Mouse (Mus musculus): ENCODE measurements around the gene Fads1. TPM values are rescaled to one million over a fixed set of nuclear protein-coding genes. Genes with fewer than 3 reads are reported as not detected.
A peak's percentile ranks its signal among the peaks of the same experiment; 100 is the strongest.

Fads1 gene
- polyA plus RNA-seq, 1 experiment from 2014 or later, result 125 TPM

- Histone ChIP-seq H3K27ac (replicated peaks; ENCODE audit: low read depth, low read length) (no peak overlapping the region), H3K9ac (replicated peaks; ENCODE audit: low read length) (no peak overlapping the region), H3K4me3 (ENCODE audit: low read depth, low read length) (no peak overlapping the region), H3K4me1 (ENCODE audit: control insufficient read depth, insufficient read depth, low read length) (peaks cover 2% of the 10 kb centered on the region; the same call in 1 of the 2 replicates), H3K4me2 (ENCODE audit: low read depth, low read length) (no peak overlapping the region), H3K36me3 (replicated peaks; ENCODE audit: control insufficient read depth, insufficient read depth, low read depth, low read length) (no peaks in the 10 kb centered on the region; the same call in none of the 2 replicates), H3K9me3 (replicated peaks; ENCODE audit: control insufficient read depth, low read length) (no peaks in the 10 kb centered on the region), H3K27me3 (ENCODE audit: control insufficient read depth, insufficient read depth, low read length) (no peaks in the 10 kb centered on the region)
- WGBS, result 93% methylated on average over 7 of the region's 7 CpGs
- ATAC-seq (replicated peaks; ENCODE audit: insufficient number of reproducible peaks, low FRiP score, low TSS enrichment, low read depth) (no peak), DNase-seq (ENCODE audit: low spot score) (no peak)
Observed at GRCm38 (mm10) chr19:10181225-10181624, 1.5 kb upstream of the Fads1 start.

GRCm38 (mm10) chr19:10182142-10182541 lies 546 bp upstream of the Fads1 start:
- ATAC-seq (replicated peaks; ENCODE audit: insufficient number of reproducible peaks, low FRiP score, low TSS enrichment, low read depth) (no peak), DNase-seq (ENCODE audit: low spot score) (no peak)
- Histone ChIP-seq H3K9me3 (replicated peaks; ENCODE audit: control insufficient read depth, low read length) (no peaks in the 10 kb centered on the region), H3K27ac (replicated peaks; ENCODE audit: low read depth, low read length) (no peak overlapping the region), H3K36me3 (replicated peaks; ENCODE audit: control insufficient read depth, insufficient read depth, low read depth, low read length) (peaks cover 4% of the 10 kb centered on the region), H3K9ac (replicated peaks; ENCODE audit: low read length) (peak overlapping the region; percentile 98), H3K4me3 (ENCODE audit: low read depth, low read length) (peak overlapping the region; percentile 81), H3K27me3 (ENCODE audit: control insufficient read depth, insufficient read depth, low read length) (no peaks in the 10 kb centered on the region), H3K4me2 (ENCODE audit: low read depth, low read length) (peak overlapping the region; percentile 40), H3K4me1 (ENCODE audit: control insufficient read depth, insufficient read depth, low read length) (peaks cover 2% of the 10 kb centered on the region; the same call in 1 of the 2 replicates)
- 29% methylated on average over 7 of the region's 7 CpGs for WGBS

GRCm38 (mm10) chr19:10183299-10183983 lies 753 bp downstream of the Fads1 start:
- ATAC-seq (replicated peaks; ENCODE audit: insufficient number of reproducible peaks, low FRiP score, low TSS enrichment, low read depth), result peak; percentile 78
- Histone ChIP-seq H3K27ac (replicated peaks; ENCODE audit: low read depth, low read length) (peak overlapping the region; percentile 88), H3K4me1 (ENCODE audit: control insufficient read depth, insufficient read depth, low read length) (peaks cover 2% of the 10 kb centered on the region), H3K36me3 (replicated peaks; ENCODE audit: control insufficient read depth, insufficient read depth, low read depth, low read length) (peaks cover 13% of the 10 kb centered on the region), H3K9ac (replicated peaks; ENCODE audit: low read length) (peak overlapping the region; percentile 98), H3K4me3 (ENCODE audit: low read depth, low read length) (peak overlapping the region; percentile 81), H3K27me3 (ENCODE audit: control insufficient read depth, insufficient read depth, low read length) (no peaks in the 10 kb centered on the region), H3K4me2 (ENCODE audit: low read depth, low read length) (peak overlapping the region; percentile 49), H3K9me3 (replicated peaks; ENCODE audit: control insufficient read depth, low read length) (no peaks in the 10 kb centered on the region)
- WGBS, result 1% methylated on average over 35 of the region's 35 CpGs
- DNase-seq (ENCODE audit: low spot score), result peak; percentile 77

GRCm38 (mm10) chr19:10184096-10184495 lies 1.4 kb downstream of the Fads1 start:
- peaks cover 2% of the 10 kb centered on the region for H3K4me1 ChIP-seq (ENCODE audit: control insufficient read depth, insufficient read depth, low read length)
- peak overlapping the region; percentile 81 for H3K4me3 ChIP-seq (ENCODE audit: low read depth, low read length)
- no peak overlapping the region for H3K27ac ChIP-seq (replicated peaks; ENCODE audit: low read depth, low read length)
- no peaks in the 10 kb centered on the region for H3K9me3 ChIP-seq (replicated peaks; ENCODE audit: control insufficient read depth, low read length)
- 13% methylated on average over 12 of the region's 12 CpGs for WGBS
- ATAC-seq (replicated peaks; ENCODE audit: insufficient number of reproducible peaks, low FRiP score, low TSS enrichment, low read depth) (peak; percentile 18), DNase-seq (ENCODE audit: low spot score) (peak; percentile 60)
- H3K4me2 ChIP-seq (ENCODE audit: low read depth, low read length), result peak overlapping the region; percentile 49
- peaks cover 19% of the 10 kb centered on the region for H3K36me3 ChIP-seq (replicated peaks; ENCODE audit: control insufficient read depth, insufficient read depth, low read depth, low read length)
- H3K27me3 ChIP-seq (ENCODE audit: control insufficient read depth, insufficient read depth, low read length), result no peaks in the 10 kb centered on the region
- peak overlapping the region; percentile 98 for H3K9ac ChIP-seq (replicated peaks; ENCODE audit: low read length)

GRCm38 (mm10) chr19:10185876-10186275 lies 3.2 kb downstream of the Fads1 start:
- Histone ChIP-seq H3K27me3 (ENCODE audit: control insufficient read depth, insufficient read depth, low read length) (no peaks in the 10 kb centered on the region), H3K9me3 (replicated peaks; ENCODE audit: control insufficient read depth, low read length) (no peaks in the 10 kb centered on the region), H3K4me2 (ENCODE audit: low read depth, low read length) (no peak overlapping the region), H3K27ac (replicated peaks; ENCODE audit: low read depth, low read length) (no peak overlapping the region), H3K4me3 (ENCODE audit: low read depth, low read length) (no peak overlapping the region), H3K9ac (replicated peaks; ENCODE audit: low read length) (no peak overlapping the region), H3K4me1 (ENCODE audit: control insufficient read depth, insufficient read depth, low read length) (peaks cover 2% of the 10 kb centered on the region), H3K36me3 (replicated peaks; ENCODE audit: control insufficient read depth, insufficient read depth, low read depth, low read length) (peaks cover 25% of the 10 kb centered on the region)
- DNase-seq (ENCODE audit: low spot score) (no peak), ATAC-seq (replicated peaks; ENCODE audit: insufficient number of reproducible peaks, low FRiP score, low TSS enrichment, low read depth) (no peak)
- 92% methylated on average over 3 of the region's 3 CpGs for WGBS

GRCm38 (mm10) chr19:10186569-10186968 lies 3.9 kb downstream of the Fads1 start:
- Histone ChIP-seq H3K4me3 (ENCODE audit: low read depth, low read length) (no peak overlapping the region), H3K4me1 (ENCODE audit: control insufficient read depth, insufficient read depth, low read length) (peaks cover 2% of the 10 kb centered on the region), H3K27me3 (ENCODE audit: control insufficient read depth, insufficient read depth, low read length) (no peaks in the 10 kb centered on the region), H3K36me3 (replicated peaks; ENCODE audit: control insufficient read depth, insufficient read depth, low read depth, low read length) (peaks cover 27% of the 10 kb centered on the region), H3K4me2 (ENCODE audit: low read depth, low read length) (no peak overlapping the region), H3K9me3 (replicated peaks; ENCODE audit: control insufficient read depth, low read length) (no peaks in the 10 kb centered on the region), H3K27ac (replicated peaks; ENCODE audit: low read depth, low read length) (no peak overlapping the region), H3K9ac (replicated peaks; ENCODE audit: low read length) (no peak overlapping the region)
- ATAC-seq (replicated peaks; ENCODE audit: insufficient number of reproducible peaks, low FRiP score, low TSS enrichment, low read depth), result no peak
- no peak for DNase-seq (ENCODE audit: low spot score)
- 94% methylated on average over 8 of the region's 8 CpGs for WGBS

- Histone ChIP-seq H3K27ac (replicated peaks; ENCODE audit: low read depth, low read length) (no peak overlapping the region), H3K4me2 (ENCODE audit: low read depth, low read length) (no peak overlapping the region), H3K9ac (replicated peaks; ENCODE audit: low read length) (no peak overlapping the region), H3K4me3 (ENCODE audit: low read depth, low read length) (no peak overlapping the region), H3K9me3 (replicated peaks; ENCODE audit: control insufficient read depth, low read length) (no peaks in the 10 kb centered on the region), H3K4me1 (ENCODE audit: control insufficient read depth, insufficient read depth, low read length) (peaks cover 2% of the 10 kb centered on the region), H3K36me3 (replicated peaks; ENCODE audit: control insufficient read depth, insufficient read depth, low read depth, low read length) (peaks cover 34% of the 10 kb centered on the region), H3K27me3 (ENCODE audit: control insufficient read depth, insufficient read depth, low read length) (no peaks in the 10 kb centered on the region)
- peak; percentile 54 for DNase-seq (ENCODE audit: low spot score)
- ATAC-seq (replicated peaks; ENCODE audit: insufficient number of reproducible peaks, low FRiP score, low TSS enrichment, low read depth), result no peak
- WGBS, result 62% methylated on average over 10 of the region's 10 CpGs
Observed at GRCm38 (mm10) chr19:10188281-10188811, 5.7 kb downstream of the Fads1 start.

GRCm38 (mm10) chr19:10189022-10189421 lies 6.3 kb downstream of the Fads1 start:
- no peaks in the 10 kb centered on the region for H3K9me3 ChIP-seq (replicated peaks; ENCODE audit: control insufficient read depth, low read length)
- H3K36me3 ChIP-seq (replicated peaks; ENCODE audit: control insufficient read depth, insufficient read depth, low read depth, low read length), result peaks cover 38% of the 10 kb centered on the region
- no peak overlapping the region for H3K4me2 ChIP-seq (ENCODE audit: low read depth, low read length)
- peaks cover 2% of the 10 kb centered on the region for H3K4me1 ChIP-seq (ENCODE audit: control insufficient read depth, insufficient read depth, low read length)
- WGBS, result 94% methylated on average over 6 of the region's 6 CpGs
- no peak for DNase-seq (ENCODE audit: low spot score)
- no peak overlapping the region for H3K27ac ChIP-seq (replicated peaks; ENCODE audit: low read depth, low read length)
- no peaks in the 10 kb centered on the region for H3K27me3 ChIP-seq (ENCODE audit: control insufficient read depth, insufficient read depth, low read length)
- no peak overlapping the region for H3K4me3 ChIP-seq (ENCODE audit: low read depth, low read length)
- no peak overlapping the region for H3K9ac ChIP-seq (replicated peaks; ENCODE audit: low read length)
- no peak for ATAC-seq (replicated peaks; ENCODE audit: insufficient number of reproducible peaks, low FRiP score, low TSS enrichment, low read depth)
